Mouse (Mus musculus): ENCODE data around the gene Trpm6. TPM values are rescaled to one million over a fixed set of nuclear protein-coding genes. Genes with fewer than 3 reads are reported as not detected.
A peak's percentile ranks its signal among the peaks of the same experiment; 100 is the strongest.

Gene Trpm6
- polyA plus RNA-seq, 1 experiment from 2014 or later = 0.11 TPM

GRCm38 (mm10) chr19:18889117-18889627 is 139.4 kb downstream of the Trpm6 start:
- no peak overlapping the region for H3K27ac ChIP-seq (ENCODE audit: low read depth)
- peak overlapping the region; percentile 39 for H3K4me2 ChIP-seq (ENCODE audit: low read length)
- ATAC-seq (replicated peaks; ENCODE audit: low FRiP score, low TSS enrichment, low read depth) (no peak), DNase-seq (ENCODE audit: low spot score) (no peak)
- H3K9me3 ChIP-seq (ENCODE audit: control insufficient read depth, low read length) = no peaks in the 10 kb centered on the region
- H3K9ac ChIP-seq (ENCODE audit: low read length) = no peak overlapping the region
- H3K27me3 ChIP-seq (replicated peaks; ENCODE audit: control insufficient read depth, insufficient read depth, low read length) = no peaks in the 10 kb centered on the region
- peaks cover 5% of the 10 kb centered on the region; the same call in 1 of the 2 replicates for H3K4me1 ChIP-seq (replicated peaks; ENCODE audit: control insufficient read depth, insufficient read depth, low read length)
- no peaks in the 10 kb centered on the region for H3K36me3 ChIP-seq (ENCODE audit: control insufficient read depth, insufficient read depth, low read length)
- 15% methylated on average over 11 of the region's 11 CpGs for WGBS
- H3K4me3 ChIP-seq (ENCODE audit: low read depth, low read length) = no peak overlapping the region

GRCm38 (mm10) chr19:18889632-18890031 is 139.8 kb downstream of the Trpm6 start:
- DNase-seq (ENCODE audit: low spot score) (no peak), ATAC-seq (replicated peaks; ENCODE audit: low FRiP score, low TSS enrichment, low read depth) (no peak)
- H3K27me3 ChIP-seq (replicated peaks; ENCODE audit: control insufficient read depth, insufficient read depth, low read length) = no peaks in the 10 kb centered on the region
- WGBS = 84% methylated on average over 1 of the region's 1 CpGs
- H3K9ac ChIP-seq (ENCODE audit: low read length) = no peak overlapping the region
- no peak overlapping the region for H3K4me3 ChIP-seq (ENCODE audit: low read depth, low read length)
- peak overlapping the region; percentile 39; the same call in 1 of the 2 replicates for H3K4me2 ChIP-seq (ENCODE audit: low read length)
- H3K9me3 ChIP-seq (ENCODE audit: control insufficient read depth, low read length) = no peaks in the 10 kb centered on the region
- peaks cover 5% of the 10 kb centered on the region; the same call in 1 of the 2 replicates for H3K4me1 ChIP-seq (replicated peaks; ENCODE audit: control insufficient read depth, insufficient read depth, low read length)
- H3K36me3 ChIP-seq (ENCODE audit: control insufficient read depth, insufficient read depth, low read length) = no peaks in the 10 kb centered on the region
- H3K27ac ChIP-seq (ENCODE audit: low read depth) = no peak overlapping the region

- H3K4me1 ChIP-seq (replicated peaks; ENCODE audit: control insufficient read depth, insufficient read depth, low read length) = peaks cover 5% of the 10 kb centered on the region; the same call in 1 of the 2 replicates
- no peaks in the 10 kb centered on the region for H3K36me3 ChIP-seq (ENCODE audit: control insufficient read depth, insufficient read depth, low read length)
- ATAC-seq (replicated peaks; ENCODE audit: low FRiP score, low TSS enrichment, low read depth) (0 out of 2 replicates have a peak, but pooled peaks have one; percentile 8), DNase-seq (ENCODE audit: low spot score) (no peak)
- no peaks in the 10 kb centered on the region for H3K27me3 ChIP-seq (replicated peaks; ENCODE audit: control insufficient read depth, insufficient read depth, low read length)
- H3K4me2 ChIP-seq (ENCODE audit: low read length) = no peak overlapping the region
- H3K27ac ChIP-seq (ENCODE audit: low read depth) = no peak overlapping the region
- 80% methylated on average over 4 of the region's 4 CpGs for WGBS
- no peaks in the 10 kb centered on the region for H3K9me3 ChIP-seq (ENCODE audit: control insufficient read depth, low read length)
- H3K4me3 ChIP-seq (ENCODE audit: low read depth, low read length) = no peak overlapping the region
- no peak overlapping the region for H3K9ac ChIP-seq (ENCODE audit: low read length)
Measured at GRCm38 (mm10) chr19:18890216-18890615, 140.4 kb downstream of the Trpm6 start.

DNA sequence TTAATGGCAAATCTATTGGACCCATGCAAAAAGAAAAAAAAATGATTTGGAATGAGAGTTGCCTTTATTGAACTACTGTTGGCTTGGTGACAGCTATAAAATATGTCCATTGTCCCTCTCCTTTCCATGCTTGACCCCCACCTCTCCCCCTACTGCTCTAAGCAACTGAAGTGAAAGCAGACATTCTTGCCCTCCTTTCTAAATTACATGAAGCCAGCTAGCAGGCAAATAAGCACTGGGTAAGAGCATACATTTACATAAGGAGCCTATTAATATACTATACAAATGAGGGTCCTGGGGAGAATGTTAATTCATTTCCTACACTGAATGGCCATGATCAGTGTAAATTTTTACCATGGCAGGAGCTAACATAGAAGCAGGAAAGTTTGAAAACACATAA is 148.5 kb downstream of the Trpm6 start:
- DNase-seq (ENCODE audit: low spot score) = no peak
- ATAC-seq (replicated peaks; ENCODE audit: low FRiP score, low TSS enrichment, low read depth) = no peak
- Histone ChIP-seq H3K36me3 (ENCODE audit: control insufficient read depth, insufficient read depth, low read length) (no peaks in the 10 kb centered on the region), H3K27ac (ENCODE audit: low read depth) (no peak overlapping the region), H3K9ac (ENCODE audit: low read length) (no peak overlapping the region), H3K9me3 (ENCODE audit: control insufficient read depth, low read length) (no peaks in the 10 kb centered on the region), H3K4me1 (replicated peaks; ENCODE audit: control insufficient read depth, insufficient read depth, low read length) (no peaks in the 10 kb centered on the region), H3K4me3 (ENCODE audit: low read depth, low read length) (no peak overlapping the region), H3K27me3 (replicated peaks; ENCODE audit: control insufficient read depth, insufficient read depth, low read length) (no peaks in the 10 kb centered on the region), H3K4me2 (ENCODE audit: low read length) (no peak overlapping the region)

DNA sequence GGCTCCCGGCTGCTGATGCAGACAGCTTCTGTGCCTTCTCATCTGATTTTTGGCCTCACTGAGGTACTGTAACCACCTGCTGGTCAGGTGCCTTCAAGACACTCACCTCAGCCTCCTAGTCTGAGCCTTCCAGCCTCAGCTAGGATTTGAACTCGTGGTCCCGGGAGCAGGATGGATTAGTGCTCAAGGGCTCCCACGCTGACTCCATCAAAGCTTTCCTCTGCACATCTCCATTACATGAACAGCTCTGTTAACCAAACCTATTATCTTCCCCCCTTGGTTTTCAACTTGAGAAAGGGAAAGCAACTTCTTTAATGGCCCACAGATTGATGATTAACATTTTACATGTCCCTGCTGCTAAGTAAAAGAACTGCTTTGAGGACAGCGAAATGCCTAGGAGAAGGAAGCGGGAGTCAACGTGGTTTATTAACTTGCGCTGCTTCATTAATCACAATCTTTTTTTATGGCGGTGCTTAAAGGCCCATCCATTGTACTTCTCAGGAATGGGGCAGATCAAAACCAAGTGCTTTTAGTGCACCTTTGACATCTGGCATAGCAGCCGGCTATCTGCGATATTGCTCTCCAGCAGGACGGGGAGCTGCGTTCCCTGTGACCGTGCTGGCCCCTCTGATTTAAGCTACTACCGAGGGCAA is 152.4 kb downstream of the Trpm6 start:
- no peaks in the 10 kb centered on the region for H3K4me1 ChIP-seq (replicated peaks; ENCODE audit: control insufficient read depth, insufficient read depth, low read length)
- no peaks in the 10 kb centered on the region for H3K36me3 ChIP-seq (ENCODE audit: control insufficient read depth, insufficient read depth, low read length)
- no peaks in the 10 kb centered on the region for H3K27me3 ChIP-seq (replicated peaks; ENCODE audit: control insufficient read depth, insufficient read depth, low read length)
- no peak overlapping the region for H3K27ac ChIP-seq (ENCODE audit: low read depth)
- H3K9ac ChIP-seq (ENCODE audit: low read length) = no peak overlapping the region
- H3K4me2 ChIP-seq (ENCODE audit: low read length) = 0 out of 2 replicates have a peak overlapping the region, but pooled peaks have one; percentile 4
- 42% methylated on average over 15 of the region's 15 CpGs for WGBS
- H3K9me3 ChIP-seq (ENCODE audit: control insufficient read depth, low read length) = no peaks in the 10 kb centered on the region
- DNase-seq (ENCODE audit: low spot score) (no peak), ATAC-seq (replicated peaks; ENCODE audit: low FRiP score, low TSS enrichment, low read depth) (no peak)
- H3K4me3 ChIP-seq (ENCODE audit: low read depth, low read length) = no peak overlapping the region

- whole genome bisulfite sequencing = 74% methylated on average over 6 of the region's 6 CpGs
- 0 out of 2 replicates have a peak overlapping the region, but pooled peaks have one; percentile 4 for H3K4me2 ChIP-seq (ENCODE audit: low read length)
- no peak overlapping the region for H3K4me3 ChIP-seq (ENCODE audit: low read depth, low read length)
- no peak for ATAC-seq (replicated peaks; ENCODE audit: low FRiP score, low TSS enrichment, low read depth)
- no peaks in the 10 kb centered on the region for H3K36me3 ChIP-seq (ENCODE audit: control insufficient read depth, insufficient read depth, low read length)
- no peaks in the 10 kb centered on the region for H3K27me3 ChIP-seq (replicated peaks; ENCODE audit: control insufficient read depth, insufficient read depth, low read length)
- no peaks in the 10 kb centered on the region for H3K4me1 ChIP-seq (replicated peaks; ENCODE audit: control insufficient read depth, insufficient read depth, low read length)
- DNase-seq (ENCODE audit: low spot score) = no peak
- no peaks in the 10 kb centered on the region for H3K9me3 ChIP-seq (ENCODE audit: control insufficient read depth, low read length)
- H3K27ac ChIP-seq (ENCODE audit: low read depth) = no peak overlapping the region
- H3K9ac ChIP-seq (ENCODE audit: low read length) = no peak overlapping the region
Measured at GRCm38 (mm10) chr19:18902694-18903067, 152.9 kb downstream of the Trpm6 start.

DNA sequence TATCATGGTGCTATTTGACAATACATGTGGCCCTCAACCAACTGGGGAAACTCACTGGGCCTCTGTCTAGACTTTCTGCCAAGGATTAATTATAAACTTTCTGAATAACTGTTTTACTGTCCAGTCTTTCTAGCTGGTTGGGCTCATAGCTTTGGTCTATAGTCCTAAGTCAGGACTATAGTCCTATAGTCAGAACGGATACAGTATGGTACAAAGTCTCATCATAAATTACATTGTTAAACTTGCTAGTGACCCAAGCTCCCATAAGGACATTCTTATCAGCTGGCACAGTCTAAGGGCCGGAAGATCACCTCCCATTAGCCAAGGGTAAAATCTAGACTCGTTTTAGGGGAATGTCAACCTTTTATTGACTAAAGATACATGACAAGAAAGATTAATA is 155.7 kb downstream of the Trpm6 start:
- Histone ChIP-seq H3K27ac (ENCODE audit: low read depth) (no peak overlapping the region), H3K4me2 (ENCODE audit: low read length) (no peak overlapping the region), H3K9ac (ENCODE audit: low read length) (no peak overlapping the region), H3K27me3 (replicated peaks; ENCODE audit: control insufficient read depth, insufficient read depth, low read length) (no peaks in the 10 kb centered on the region), H3K4me1 (replicated peaks; ENCODE audit: control insufficient read depth, insufficient read depth, low read length) (no peaks in the 10 kb centered on the region), H3K4me3 (ENCODE audit: low read depth, low read length) (no peak overlapping the region), H3K36me3 (ENCODE audit: control insufficient read depth, insufficient read depth, low read length) (no peaks in the 10 kb centered on the region), H3K9me3 (ENCODE audit: control insufficient read depth, low read length) (no peaks in the 10 kb centered on the region)
- no peak for ATAC-seq (replicated peaks; ENCODE audit: low FRiP score, low TSS enrichment, low read depth)
- no peak for DNase-seq (ENCODE audit: low spot score)
- WGBS = 41% methylated on average over 3 of the region's 3 CpGs

DNA sequence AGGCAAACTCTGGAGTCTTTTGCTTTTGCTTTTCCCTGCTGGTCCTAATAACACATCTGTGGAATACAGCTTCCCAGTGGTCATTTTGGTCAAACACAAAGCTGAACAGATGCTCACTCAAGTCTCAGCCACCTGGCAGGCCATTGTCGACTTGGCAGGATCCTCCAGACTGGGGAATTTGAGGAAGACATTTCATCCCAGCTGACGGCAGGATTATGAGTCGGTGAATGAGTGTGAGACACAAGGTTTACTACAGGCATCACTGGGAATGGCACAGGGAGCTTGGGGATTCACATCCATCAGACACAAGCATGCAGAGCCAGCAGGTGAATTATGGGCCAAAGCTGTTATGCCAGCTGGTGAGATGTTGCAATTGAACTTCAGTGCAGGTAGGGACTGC is 159.9 kb downstream of the Trpm6 start:
- H3K4me2 ChIP-seq (ENCODE audit: low read length) = no peak overlapping the region
- no peaks in the 10 kb centered on the region for H3K36me3 ChIP-seq (ENCODE audit: control insufficient read depth, insufficient read depth, low read length)
- no peaks in the 10 kb centered on the region for H3K4me1 ChIP-seq (replicated peaks; ENCODE audit: control insufficient read depth, insufficient read depth, low read length)
- ATAC-seq (replicated peaks; ENCODE audit: low FRiP score, low TSS enrichment, low read depth) (no peak), DNase-seq (ENCODE audit: low spot score) (no peak)
- WGBS = 74% methylated on average over 3 of the region's 3 CpGs
- no peak overlapping the region for H3K27ac ChIP-seq (ENCODE audit: low read depth)
- H3K4me3 ChIP-seq (ENCODE audit: low read depth, low read length) = no peak overlapping the region
- H3K27me3 ChIP-seq (replicated peaks; ENCODE audit: control insufficient read depth, insufficient read depth, low read length) = no peaks in the 10 kb centered on the region
- H3K9ac ChIP-seq (ENCODE audit: low read length) = no peak overlapping the region
- H3K9me3 ChIP-seq (ENCODE audit: control insufficient read depth, low read length) = no peaks in the 10 kb centered on the region

- Histone ChIP-seq H3K4me2 (ENCODE audit: low read length) (no peak overlapping the region), H3K27me3 (replicated peaks; ENCODE audit: control insufficient read depth, insufficient read depth, low read length) (no peaks in the 10 kb centered on the region), H3K27ac (ENCODE audit: low read depth) (no peak overlapping the region), H3K4me1 (replicated peaks; ENCODE audit: control insufficient read depth, insufficient read depth, low read length) (no peaks in the 10 kb centered on the region), H3K9ac (ENCODE audit: low read length) (no peak overlapping the region), H3K4me3 (ENCODE audit: low read depth, low read length) (no peak overlapping the region), H3K9me3 (ENCODE audit: control insufficient read depth, low read length) (no peaks in the 10 kb centered on the region), H3K36me3 (ENCODE audit: control insufficient read depth, insufficient read depth, low read length) (no peaks in the 10 kb centered on the region)
- DNase-seq (ENCODE audit: low spot score) = no peak
- no peak for ATAC-seq (replicated peaks; ENCODE audit: low FRiP score, low TSS enrichment, low read depth)
Measured at GRCm38 (mm10) chr19:18911755-18912340, 162.1 kb downstream of the Trpm6 start.

All from intestine, embryonic 14.5 days (tissue).